Mouse (Mus musculus) kidney, postnatal 14 days (tissue): ENCODE measurements around the gene 9130204L05Rik.

Source experiments
- DNase-seq: peaks from one replicate; pipeline ENCODE4 v3.0.0; 2022; ENCODE audit warnings: mixed read lengths

9130204L05Rik gene

GRCm38 (mm10) chr3:91090703-91091102 is at the start of gene 9130204L05Rik:
TSS of gene 9130204L05Rik (minus strand) at chr3:91090803.
- no peak for DNase-seq

- no peak for DNase-seq
Observed at GRCm38 (mm10) chr3:91108696-91109095, 18.1 kb upstream of the 9130204L05Rik start.

GRCm38 (mm10) chr3:91059211-91059610 is 31.4 kb downstream of the 9130204L05Rik start:
- no peak for DNase-seq

- no peak for DNase-seq
Observed at GRCm38 (mm10) chr3:91052654-91053053, 37.9 kb downstream of the 9130204L05Rik start.
